Mouse (Mus musculus) lung, embryonic 14.5 days (tissue): ENCODE measurements at regions not wholly inside any gene's neighbourhood (a gene's known extent, or its start where the extent isn't known, plus 50 kb on each side); places are given as distances from the start of the nearest gene placed in this dataset.

ENCODE experiments used
- ATAC-seq: fragments of 200-750 bp; cut with Nextera tagmentation; 2 replicates; pipeline ENCODE4 v1.8.0; 2017; ENCODE audit warnings: mild to moderate bottlenecking, moderate TSS enrichment, moderate library complexity; ENCODE audit not compliant: insufficient read depth
- DNase-seq: peaks from one replicate; pipeline ENCODE4 v3.0.0-alpha.2; 2015
- H3K27ac ChIP-seq: fragments of 300-500 bp; sonication (generic); 2 replicates; pipeline ENCODE4 v1.5.1; 2014; ENCODE audit warnings: low read depth, mild to moderate bottlenecking, moderate library complexity
- H3K27me3 ChIP-seq: fragments of 300-500 bp; sonication (generic); 2 replicates; pipeline ENCODE4 v1.6.1; 2014; ENCODE audit warnings: low read length, control low read depth; ENCODE audit not compliant: insufficient read depth
- H3K36me3 ChIP-seq: fragments of 300-500 bp; sonication (generic); 2 replicates; pipeline ENCODE4 v1.6.1; 2014; ENCODE audit warnings: control low read depth; ENCODE audit not compliant: insufficient read depth
- H3K4me1 ChIP-seq: fragments of 300-500 bp; sonication (generic); 2 replicates; pipeline ENCODE4 v1.6.1; 2014; ENCODE audit warnings: antibody characterized with exemption, control low read depth; ENCODE audit not compliant: insufficient read depth
- H3K4me2 ChIP-seq: fragments of 300-500 bp; sonication (generic); 2 replicates; pipeline ENCODE4 v1.6.1; 2014; ENCODE audit warnings: mild to moderate bottlenecking
- H3K4me3 ChIP-seq: fragments of 300-500 bp; sonication (generic); 2 replicates; pipeline ENCODE4 v1.5.1; 2014; ENCODE audit warnings: low read depth, low read length
- H3K9ac ChIP-seq: fragments of 300-500 bp; sonication (generic); 2 replicates; pipeline ENCODE4 v1.6.1; 2014
- H3K9me3 ChIP-seq: fragments of 300-500 bp; sonication (generic); 2 replicates; pipeline ENCODE4 v1.6.1; 2016; ENCODE audit warnings: low read depth, low read length, control low read depth
- CTCF ChIP-seq: IDR thresholded peaks from 2 replicates; pipeline ENCODE4 v1.5.1; 2016; ENCODE audit warnings: antibody characterized with exemption, low read depth
- WGBS: fragments of 180-500 bp; shearing (Covaris S2); extraction: QIAGEN DNeasy Blood & Tissue Kit; methylation state at CpG from one replicate; pipeline ENCODE4 v1.1.7; 2014; 5-methylcytosine and 5-hydroxymethylcytosine counted together

GRCm38 (mm10) chr2:46394161-46394560 is 1277.0 kb upstream of the Zeb2 start:
- Histone ChIP-seq H3K9me3 (no peaks in the 10 kb centered on the region), H3K4me2 (no peak overlapping the region), H3K4me3 (no peak overlapping the region), H3K27ac (no peak overlapping the region), H3K36me3 (no peaks in the 10 kb centered on the region), H3K27me3 (no peaks in the 10 kb centered on the region), H3K4me1 (no peaks in the 10 kb centered on the region), H3K9ac (no peak overlapping the region)
- DNase-seq (no peak), ATAC-seq (no peak)
- no peak for TF ChIP-seq CTCF
- WGBS, result 63% methylated on average over 2 of the region's 2 CpGs

GRCm38 (mm10) chr2:46372847-46373461 is 1255.8 kb upstream of the Zeb2 start:
- H3K27me3 ChIP-seq, result no peaks in the 10 kb centered on the region
- H3K27ac ChIP-seq, result no peak overlapping the region
- H3K4me1 ChIP-seq, result no peaks in the 10 kb centered on the region
- TF ChIP-seq CTCF, result no peak
- no peak overlapping the region for H3K4me2 ChIP-seq
- ATAC-seq (no peak), DNase-seq (no peak)
- H3K9ac ChIP-seq, result no peak overlapping the region
- no peak overlapping the region for H3K4me3 ChIP-seq
- no peaks in the 10 kb centered on the region for H3K9me3 ChIP-seq
- no peaks in the 10 kb centered on the region for H3K36me3 ChIP-seq
- 90% methylated on average over 3 of the region's 3 CpGs for WGBS

DNA sequence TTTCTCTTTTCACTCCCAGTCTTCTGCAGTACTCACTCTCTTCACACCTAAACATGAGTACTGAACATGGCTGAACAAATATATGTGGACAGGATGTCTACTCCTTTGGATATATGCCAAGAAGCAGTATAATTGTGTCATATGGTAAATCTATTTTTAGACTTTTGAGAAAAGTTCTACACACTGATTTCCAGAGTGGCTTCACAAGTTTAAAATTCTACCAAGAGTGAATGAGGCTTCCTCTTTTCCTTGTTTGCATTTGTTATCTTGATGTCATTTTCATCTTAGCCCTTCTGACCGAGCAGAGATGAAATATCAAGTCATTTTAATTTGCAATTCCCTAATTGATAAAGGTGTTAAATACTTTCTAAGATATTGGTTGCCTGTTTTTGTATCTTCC is 1254.6 kb upstream of the Zeb2 start:
- Histone ChIP-seq H3K36me3 (no peaks in the 10 kb centered on the region), H3K4me1 (no peaks in the 10 kb centered on the region), H3K27ac (no peak overlapping the region), H3K4me3 (no peak overlapping the region), H3K9me3 (no peaks in the 10 kb centered on the region), H3K27me3 (no peaks in the 10 kb centered on the region), H3K4me2 (no peak overlapping the region), H3K9ac (no peak overlapping the region)
- WGBS, result 30% methylated on average over 1 of the region's 1 CpGs
- TF ChIP-seq CTCF, result no peak
- DNase-seq (peak; percentile 13), ATAC-seq (no peak)

DNA sequence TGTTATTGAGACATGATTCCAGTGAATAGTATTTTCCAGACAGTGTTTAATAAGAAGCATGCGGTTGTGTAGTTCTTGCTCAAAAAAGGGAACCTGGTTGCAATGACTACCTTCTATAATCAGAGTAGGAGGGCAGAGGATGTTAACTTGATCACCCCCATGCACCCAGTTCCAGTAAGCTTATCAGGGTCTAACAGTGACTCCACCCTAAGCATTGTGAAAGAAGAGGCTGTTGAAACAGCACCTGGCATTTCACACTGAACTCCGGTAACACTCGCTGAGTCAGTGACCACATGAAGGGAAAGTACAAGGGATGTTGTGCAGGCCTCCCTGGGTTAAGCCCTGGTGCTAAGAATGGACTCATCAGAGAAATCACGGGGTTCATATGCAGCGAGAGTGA is 1253.8 kb upstream of the Zeb2 start:
- Histone ChIP-seq H3K4me2 (no peak overlapping the region), H3K9ac (no peak overlapping the region), H3K27ac (no peak overlapping the region), H3K4me1 (no peaks in the 10 kb centered on the region), H3K4me3 (no peak overlapping the region), H3K27me3 (no peaks in the 10 kb centered on the region), H3K36me3 (no peaks in the 10 kb centered on the region), H3K9me3 (no peaks in the 10 kb centered on the region)
- ATAC-seq (no peak), DNase-seq (no peak)
- 70% methylated on average over 5 of the region's 5 CpGs for WGBS
- TF ChIP-seq CTCF, result no peak

- Histone ChIP-seq H3K9me3 (no peaks in the 10 kb centered on the region), H3K27me3 (no peaks in the 10 kb centered on the region), H3K27ac (no peak overlapping the region), H3K9ac (no peak overlapping the region), H3K36me3 (no peaks in the 10 kb centered on the region), H3K4me2 (no peak overlapping the region), H3K4me3 (no peak overlapping the region), H3K4me1 (no peaks in the 10 kb centered on the region)
- WGBS, result 93% methylated on average over 4 of the region's 4 CpGs
- DNase-seq, result no peak
- TF ChIP-seq CTCF, result no peak
- ATAC-seq, result no peak
These were observed 1251.7 kb upstream of the Zeb2 start for GRCm38 (mm10) chr2:46368882-46369281.

DNA sequence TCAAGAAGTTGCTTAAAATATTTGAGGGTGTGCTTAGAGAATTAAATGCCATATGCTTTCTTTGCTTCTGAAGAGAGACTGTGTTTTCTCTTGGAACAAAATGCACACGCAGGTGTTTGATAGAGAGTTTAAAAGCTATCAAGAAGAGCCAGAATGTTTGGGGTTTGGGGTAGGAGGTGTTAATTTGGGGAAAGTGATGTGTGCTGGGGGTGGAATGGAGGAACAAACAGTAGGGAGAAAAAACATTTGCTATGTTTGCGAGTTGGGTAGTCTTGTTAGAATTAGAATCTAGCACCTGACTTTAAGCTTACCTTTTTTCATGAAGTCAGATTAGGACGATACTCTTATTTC is 1248.9 kb upstream of the Zeb2 start:
- ATAC-seq, result no peak
- no peak overlapping the region for H3K4me2 ChIP-seq
- TF ChIP-seq CTCF, result no peak
- H3K9ac ChIP-seq, result no peak overlapping the region
- no peak overlapping the region for H3K27ac ChIP-seq
- no peak overlapping the region for H3K4me3 ChIP-seq
- H3K36me3 ChIP-seq, result no peaks in the 10 kb centered on the region
- no peaks in the 10 kb centered on the region for H3K4me1 ChIP-seq
- H3K27me3 ChIP-seq, result no peaks in the 10 kb centered on the region
- no peak for DNase-seq
- 80% methylated on average over 3 of the region's 3 CpGs for WGBS
- H3K9me3 ChIP-seq, result no peaks in the 10 kb centered on the region

GRCm38 (mm10) chr2:46365428-46366134 is 1248.4 kb upstream of the Zeb2 start:
- no peak overlapping the region for H3K9ac ChIP-seq
- H3K4me2 ChIP-seq, result no peak overlapping the region
- H3K4me1 ChIP-seq, result no peaks in the 10 kb centered on the region
- H3K9me3 ChIP-seq, result no peaks in the 10 kb centered on the region
- no peak overlapping the region for H3K4me3 ChIP-seq
- 79% methylated on average over 4 of the region's 4 CpGs for WGBS
- DNase-seq, result no peak
- no peak for TF ChIP-seq CTCF
- no peak for ATAC-seq
- no peak overlapping the region for H3K27ac ChIP-seq
- H3K36me3 ChIP-seq, result no peaks in the 10 kb centered on the region
- no peaks in the 10 kb centered on the region for H3K27me3 ChIP-seq
